Mouse (Mus musculus) retina, postnatal 7 days (tissue): ENCODE results near the gene Ankrd63.

Experiments
- DNase-seq: peaks from one replicate; pipeline ENCODE4 v3.0.0-alpha.2; 2012; ENCODE audit warnings: low read depth, low spot score

Ankrd63 gene

GRCm38 (mm10) chr2:118703913-118704730, at the start of gene Ankrd63:
Gene Ankrd63 (minus strand): TSS chr2:118703963.
- DNase-seq: no peak

- DNase-seq: no peak
Measured at GRCm38 (mm10) chr2:118752792-118753108, 49.0 kb upstream of the Ankrd63 start.

GRCm38 (mm10) chr2:118751896-118752791, 48.4 kb upstream of the Ankrd63 start:
- no peak for DNase-seq

- no peak for DNase-seq
Measured at GRCm38 (mm10) chr2:118750476-118750875, 46.7 kb upstream of the Ankrd63 start.

GRCm38 (mm10) chr2:118749341-118749884, 45.6 kb upstream of the Ankrd63 start:
- DNase-seq: no peak

- DNase-seq: no peak
Measured at GRCm38 (mm10) chr2:118747301-118747960, 43.7 kb upstream of the Ankrd63 start.

GRCm38 (mm10) chr2:118745915-118746901, 42.4 kb upstream of the Ankrd63 start:
- no peak for DNase-seq

GRCm38 (mm10) chr2:118745232-118745884, 41.6 kb upstream of the Ankrd63 start, which contains the start of gene Inafm2:
Gene Inafm2 (plus strand): TSS chr2:118745758.
- DNase-seq: peak; percentile 82

GRCm38 (mm10) chr2:118744621-118745020, 40.9 kb upstream of the Ankrd63 start:
- DNase-seq: no peak

- no peak for DNase-seq
Measured at GRCm38 (mm10) chr2:118743261-118743943, 39.6 kb upstream of the Ankrd63 start.

- DNase-seq: no peak
Measured at GRCm38 (mm10) chr2:118741183-118741582, 37.4 kb upstream of the Ankrd63 start.

- no peak for DNase-seq
Measured at GRCm38 (mm10) chr2:118740341-118740740, 36.6 kb upstream of the Ankrd63 start.

- DNase-seq: no peak
Measured at GRCm38 (mm10) chr2:118733341-118733740, 29.6 kb upstream of the Ankrd63 start.

- no peak for DNase-seq
Measured at GRCm38 (mm10) chr2:118731981-118732380, 28.2 kb upstream of the Ankrd63 start.

GRCm38 (mm10) chr2:118730622-118730915, 26.8 kb upstream of the Ankrd63 start:
- DNase-seq: no peak

GRCm38 (mm10) chr2:118729816-118730621, 26.3 kb upstream of the Ankrd63 start:
- DNase-seq: no peak

- no peak for DNase-seq
Measured at GRCm38 (mm10) chr2:118729194-118729593, 25.4 kb upstream of the Ankrd63 start.

- no peak for DNase-seq
Measured at GRCm38 (mm10) chr2:118728337-118728736, 24.6 kb upstream of the Ankrd63 start, which contains the start of gene Plcb2. Gene Plcb2 (minus strand): TSS chr2:118728438.

GRCm38 (mm10) chr2:118727911-118728310, 24.1 kb upstream of the Ankrd63 start:
- DNase-seq: no peak
